Mouse (Mus musculus): ENCODE results near the gene Fam102a.

GRCm38 (mm10) chr2:32598506-32598905 is 63.4 kb downstream of the Fam102a start:
- TF ChIP-seq CTCF (IDR thresholded peaks at IDR 0.05; ENCODE audit: low read depth, low read length) (no peak), GATA1 (IDR thresholded peaks at IDR 0.05; ENCODE audit: borderline replicate concordance, low read length) (no peak), TAL1 (conservative IDR thresholded peaks at IDR 0.05; ENCODE audit: low read depth, low read length) (no peak), GATA2 (IDR thresholded peaks at IDR 0.05; ENCODE audit: borderline replicate concordance, low read depth, low read length) (no peak), POLR2AphosphoS5 (IDR thresholded peaks at IDR 0.05; ENCODE audit: insufficient replicate concordance, low read depth, low read length) (no peak)

Data from G1E (cell line).